Mouse (Mus musculus): Measurements from ENCODE around the gene Ttc9c. TPM values are rescaled to one million over a fixed set of nuclear protein-coding genes. Genes with fewer than 3 reads are reported as not detected.

Ttc9c gene
- polyA plus RNA-seq, 1 experiment: 7.9 TPM

GRCm38 (mm10) chr19:8815812-8816211 lies 3.3 kb downstream of the Ttc9c start:
- H3K27me3 ChIP-seq (ENCODE audit: control insufficient read depth, insufficient read depth, low read length): no peaks in the 10 kb centered on the region
- H3K4me1 ChIP-seq (ENCODE audit: control insufficient read depth, insufficient read depth, low read length): peaks cover 4% of the 10 kb centered on the region
- no peak overlapping the region for H3K27ac ChIP-seq (ENCODE audit: control insufficient read depth, insufficient read depth, low read depth, low read length)
- H3K4me3 ChIP-seq (ENCODE audit: control insufficient read depth, low read depth, low read length): no peak overlapping the region
- TF ChIP-seq POLR2A (IDR thresholded peaks at IDR 0.05; ENCODE audit: control insufficient read depth, low read depth, low read length): no peak
- TF ChIP-seq CTCF (IDR thresholded peaks at IDR 0.05; ENCODE audit: control insufficient read depth, insufficient read depth, insufficient replicate concordance, low read depth, low read length): no peak
- peaks cover 5% of the 10 kb centered on the region for H3K36me3 ChIP-seq (ENCODE audit: control insufficient read depth, insufficient read depth, low read length)

DNA sequence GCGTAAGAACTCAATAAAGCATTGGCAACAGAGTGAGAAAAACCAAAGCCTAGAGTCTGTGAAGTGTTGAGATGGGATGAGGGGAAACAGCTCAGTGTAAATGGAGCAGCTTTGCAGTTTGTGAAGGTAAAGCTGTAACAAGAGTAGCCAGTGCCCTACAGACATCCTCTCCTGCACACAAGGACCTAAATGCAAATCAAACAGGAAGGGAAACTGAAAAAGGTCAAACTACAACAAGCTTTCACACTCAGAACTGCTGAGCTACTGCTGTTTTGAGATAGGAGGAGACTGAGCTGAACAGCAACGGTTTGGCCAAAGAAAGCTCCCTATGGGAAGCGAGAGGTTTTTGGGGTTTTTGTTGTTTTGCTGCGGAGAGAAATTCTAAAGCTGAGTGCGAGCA lies 12.3 kb downstream of the Ttc9c start:
- Histone ChIP-seq H3K27ac (ENCODE audit: control insufficient read depth, insufficient read depth, low read depth, low read length) (no peak overlapping the region), H3K4me3 (ENCODE audit: control insufficient read depth, low read depth, low read length) (no peak overlapping the region), H3K4me1 (ENCODE audit: control insufficient read depth, insufficient read depth, low read length) (peaks cover 7% of the 10 kb centered on the region), H3K27me3 (ENCODE audit: control insufficient read depth, insufficient read depth, low read length) (no peaks in the 10 kb centered on the region), H3K36me3 (ENCODE audit: control insufficient read depth, insufficient read depth, low read length) (peaks cover 4% of the 10 kb centered on the region; the same call in 1 of the 2 replicates)
- no peak for TF ChIP-seq POLR2A (IDR thresholded peaks at IDR 0.05; ENCODE audit: control insufficient read depth, low read depth, low read length)

DNA sequence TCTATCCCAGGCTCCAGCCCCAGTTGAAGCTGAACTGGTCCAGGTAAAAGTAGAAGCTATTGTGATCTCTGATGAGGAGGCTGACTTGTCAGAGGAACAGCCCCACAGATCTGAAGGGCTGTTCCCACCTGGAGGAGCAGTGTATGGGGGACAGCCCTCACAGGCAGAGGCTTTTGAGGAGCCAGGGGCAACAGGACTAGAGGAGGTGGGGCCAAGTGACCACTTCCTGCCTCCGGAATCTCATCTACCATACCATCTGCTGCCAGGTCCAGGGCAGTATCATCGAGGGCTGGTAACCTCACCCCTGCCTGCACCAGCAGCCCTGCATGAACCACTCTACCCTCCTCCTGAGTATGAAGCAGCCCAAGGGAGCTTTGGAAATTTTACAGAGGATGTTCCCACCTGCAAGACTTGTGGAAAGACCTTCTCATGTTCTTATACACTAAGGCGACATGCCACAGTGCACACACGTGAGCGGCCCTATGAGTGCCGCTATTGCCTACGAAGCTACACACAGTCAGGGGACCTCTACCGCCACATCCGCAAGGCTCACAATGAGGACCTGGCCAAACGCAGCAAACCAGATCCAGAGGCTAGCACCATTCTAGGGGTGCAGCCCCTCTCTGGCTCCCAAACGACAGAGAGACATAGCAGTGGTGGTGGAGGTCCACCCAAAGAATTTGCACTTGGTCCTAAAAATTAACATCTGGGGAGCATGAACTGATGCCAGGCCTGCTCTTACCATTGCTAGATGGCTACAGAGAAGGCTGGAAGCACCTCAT lies 15.1 kb downstream of the Ttc9c start:
- Histone ChIP-seq H3K27me3 (ENCODE audit: control insufficient read depth, insufficient read depth, low read length) (no peaks in the 10 kb centered on the region), H3K27ac (ENCODE audit: control insufficient read depth, insufficient read depth, low read depth, low read length) (no peak overlapping the region), H3K4me3 (ENCODE audit: control insufficient read depth, low read depth, low read length) (peak overlapping the region; percentile 98), H3K36me3 (ENCODE audit: control insufficient read depth, insufficient read depth, low read length) (no peaks in the 10 kb centered on the region), H3K4me1 (ENCODE audit: control insufficient read depth, insufficient read depth, low read length) (peaks cover 7% of the 10 kb centered on the region)
- TF ChIP-seq POLR2A (IDR thresholded peaks at IDR 0.05; ENCODE audit: control insufficient read depth, low read depth, low read length): peak; percentile 19; the same call in 1 of the 2 replicates
- no peak for TF ChIP-seq CTCF (IDR thresholded peaks at IDR 0.05; ENCODE audit: control insufficient read depth, insufficient read depth, insufficient replicate concordance, low read depth, low read length)

- Histone ChIP-seq H3K36me3 (ENCODE audit: control insufficient read depth, insufficient read depth, low read length) (no peaks in the 10 kb centered on the region), H3K4me1 (ENCODE audit: control insufficient read depth, insufficient read depth, low read length) (peaks cover 7% of the 10 kb centered on the region), H3K4me3 (ENCODE audit: control insufficient read depth, low read depth, low read length) (peak overlapping the region; percentile 98), H3K27ac (ENCODE audit: control insufficient read depth, insufficient read depth, low read depth, low read length) (peak overlapping the region; percentile 98), H3K27me3 (ENCODE audit: control insufficient read depth, insufficient read depth, low read length) (no peaks in the 10 kb centered on the region)
- TF ChIP-seq POLR2A (IDR thresholded peaks at IDR 0.05; ENCODE audit: control insufficient read depth, low read depth, low read length) (no peak), CTCF (IDR thresholded peaks at IDR 0.05; ENCODE audit: control insufficient read depth, insufficient read depth, insufficient replicate concordance, low read depth, low read length) (no peak)
Observed at GRCm38 (mm10) chr19:8803204-8803780, 15.8 kb downstream of the Ttc9c start.

- H3K27ac ChIP-seq (ENCODE audit: control insufficient read depth, insufficient read depth, low read depth, low read length): peak within 1 kb of the TSS; percentile 98
- H3K4me3 ChIP-seq (ENCODE audit: control insufficient read depth, low read depth, low read length): peak within 1 kb of the TSS; percentile 98
Observed at GRCm38 (mm10) chr19:8802130-8802821, 16.9 kb downstream of the Ttc9c start, which contains the start of gene Zbtb3. Gene Zbtb3 (plus strand): TSS chr19:8802555.

GRCm38 (mm10) chr19:8798947-8799315 lies 20.2 kb downstream of the Ttc9c start:
- peaks cover 2% of the 10 kb centered on the region; the same call in 1 of the 2 replicates for H3K36me3 ChIP-seq (ENCODE audit: control insufficient read depth, insufficient read depth, low read length)
- H3K4me3 ChIP-seq (ENCODE audit: control insufficient read depth, low read depth, low read length): no peak overlapping the region
- H3K4me1 ChIP-seq (ENCODE audit: control insufficient read depth, insufficient read depth, low read length): peaks cover 7% of the 10 kb centered on the region
- TF ChIP-seq CTCF (IDR thresholded peaks at IDR 0.05; ENCODE audit: control insufficient read depth, insufficient read depth, insufficient replicate concordance, low read depth, low read length) (no peak), POLR2A (IDR thresholded peaks at IDR 0.05; ENCODE audit: control insufficient read depth, low read depth, low read length) (no peak)
- no peak overlapping the region for H3K27ac ChIP-seq (ENCODE audit: control insufficient read depth, insufficient read depth, low read depth, low read length)
- no peaks in the 10 kb centered on the region for H3K27me3 ChIP-seq (ENCODE audit: control insufficient read depth, insufficient read depth, low read length)

More at GRCm38 (mm10) chr19:8802130-8802821, 16.9 kb downstream of the Ttc9c start, which contains the start of gene Zbtb3:
- Histone ChIP-seq H3K4me1 (ENCODE audit: control insufficient read depth, insufficient read depth, low read length) (peaks cover 7% of the 10 kb centered on the region), H3K36me3 (ENCODE audit: control insufficient read depth, insufficient read depth, low read length) (no peaks in the 10 kb centered on the region), H3K27me3 (ENCODE audit: control insufficient read depth, insufficient read depth, low read length) (no peaks in the 10 kb centered on the region)
- TF ChIP-seq POLR2A (IDR thresholded peaks at IDR 0.05; ENCODE audit: control insufficient read depth, low read depth, low read length): peak; percentile 55
- TF ChIP-seq CTCF (IDR thresholded peaks at IDR 0.05; ENCODE audit: control insufficient read depth, insufficient read depth, insufficient replicate concordance, low read depth, low read length): no peak
